Mouse (Mus musculus): ENCODE results near the gene Atp6v1a. TPM values are rescaled to one million over a fixed set of nuclear protein-coding genes. Genes with fewer than 3 reads are reported as not detected.

Atp6v1a gene
- polyA plus RNA-seq, 1 experiment from 2014 or later = 47.0 TPM

DNA sequence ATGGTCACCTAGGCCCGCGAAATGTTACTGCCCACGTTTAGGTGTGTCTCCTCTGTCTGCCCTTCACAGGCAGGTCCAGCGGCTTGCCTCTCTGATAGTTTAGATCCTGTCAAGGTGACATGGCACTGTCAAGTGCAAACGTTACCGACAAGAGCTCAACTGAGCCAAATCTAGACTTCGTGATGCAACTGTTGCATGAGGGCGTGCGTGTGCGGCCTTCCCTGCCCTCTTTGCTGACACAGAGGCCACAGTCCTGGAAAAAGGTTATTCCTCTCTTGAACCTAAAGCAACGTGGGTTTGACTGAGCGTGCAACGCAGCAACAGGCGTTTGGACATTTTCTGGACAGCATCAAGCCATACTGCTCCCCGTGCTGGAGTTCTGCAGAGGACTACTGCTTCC is 78.2 kb downstream of the Atp6v1a start:
- DNase-seq (ENCODE audit: low spot score) = no peak

DNA sequence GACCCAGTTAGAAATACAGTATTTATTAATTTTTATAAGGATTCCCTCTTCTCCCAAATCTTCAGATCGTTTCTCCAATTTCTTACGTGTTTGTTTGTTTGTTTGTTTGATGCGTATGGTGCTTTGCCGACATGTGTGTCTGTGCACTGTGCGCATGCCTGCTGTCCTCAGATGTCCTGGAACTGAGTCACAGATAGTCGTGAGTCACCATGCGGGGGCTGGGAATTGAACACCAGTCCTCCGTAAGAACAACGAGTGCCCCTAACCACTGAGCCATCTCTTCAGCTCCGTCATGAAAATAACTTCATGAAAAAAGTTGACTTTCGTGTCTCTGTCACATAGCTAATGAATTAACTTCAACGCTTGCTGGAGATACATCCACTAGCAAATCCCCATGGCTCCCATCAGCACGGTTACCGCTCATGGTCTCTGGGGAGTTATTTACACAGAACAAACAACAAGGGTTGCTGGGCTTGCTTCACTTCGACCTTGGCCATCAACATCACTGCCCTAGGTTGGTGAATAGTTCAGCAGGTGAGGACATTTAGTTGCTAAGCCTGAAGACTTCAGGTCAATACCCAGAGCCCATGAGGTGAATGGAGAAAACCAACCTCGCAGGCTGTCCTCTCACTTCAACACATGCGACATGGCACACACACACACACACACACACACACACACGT is 78.8 kb downstream of the Atp6v1a start:
- DNase-seq (ENCODE audit: low spot score) = no peak

DNA sequence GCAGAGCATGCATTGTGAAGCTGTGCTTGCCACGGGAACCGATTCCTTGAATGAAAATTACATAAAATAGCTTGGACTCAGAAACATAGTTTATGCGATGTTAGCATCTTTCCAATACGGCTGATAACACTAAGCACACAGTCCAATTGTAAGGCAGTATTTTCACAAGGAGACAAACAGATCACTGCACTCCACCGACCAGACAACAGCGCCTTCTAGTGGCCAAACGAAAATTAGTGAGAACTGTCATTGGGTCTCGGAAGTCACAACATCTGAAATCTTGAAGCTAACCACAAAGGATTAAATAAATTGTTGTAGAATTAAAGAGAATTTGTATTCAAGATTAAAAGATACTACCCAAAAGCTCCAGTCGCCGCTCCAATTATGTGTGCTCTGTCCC is 80.8 kb downstream of the Atp6v1a start:
- DNase-seq (ENCODE audit: low spot score) = peak; percentile 84

DNA sequence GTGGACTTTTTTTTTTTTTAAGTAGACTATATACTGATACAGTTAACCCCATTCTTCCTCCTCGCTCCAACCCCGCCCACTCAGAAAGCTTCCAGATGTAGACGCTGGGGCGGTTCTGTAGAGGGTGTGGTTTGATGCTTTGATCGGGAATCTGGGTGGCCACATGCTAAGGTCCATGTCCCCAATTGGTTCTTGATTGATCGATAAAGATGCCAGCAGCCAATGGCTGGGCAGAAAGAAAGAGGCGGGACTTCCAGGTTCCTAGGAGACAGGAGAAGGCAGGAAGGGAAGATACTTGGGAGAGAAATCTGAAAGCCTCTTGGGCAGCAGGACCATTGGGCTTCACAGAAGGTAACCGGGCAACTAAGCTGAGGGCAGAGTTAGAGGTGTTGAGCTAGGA is 83.7 kb downstream of the Atp6v1a start:
- no peak for DNase-seq (ENCODE audit: low spot score)

DNA sequence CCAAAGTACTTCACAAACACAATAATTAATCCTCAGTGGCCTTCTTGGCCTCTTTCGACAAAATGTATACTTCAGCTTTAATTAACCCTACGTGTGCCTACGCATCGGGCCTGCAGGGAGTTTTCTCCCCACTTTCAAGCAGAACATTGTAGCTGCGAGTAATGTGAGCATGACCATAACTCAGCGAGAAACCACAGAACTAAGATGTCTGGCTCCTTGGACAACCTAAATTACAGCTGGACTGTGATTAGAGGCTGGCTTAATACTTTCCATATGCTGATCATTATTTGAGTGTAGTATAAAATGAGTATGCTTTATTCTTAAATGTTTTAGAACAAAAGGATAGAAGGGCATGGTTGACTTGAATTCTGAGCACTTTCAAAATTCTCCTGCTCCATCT is 86.2 kb downstream of the Atp6v1a start:
- no peak for DNase-seq (ENCODE audit: low spot score)

DNA sequence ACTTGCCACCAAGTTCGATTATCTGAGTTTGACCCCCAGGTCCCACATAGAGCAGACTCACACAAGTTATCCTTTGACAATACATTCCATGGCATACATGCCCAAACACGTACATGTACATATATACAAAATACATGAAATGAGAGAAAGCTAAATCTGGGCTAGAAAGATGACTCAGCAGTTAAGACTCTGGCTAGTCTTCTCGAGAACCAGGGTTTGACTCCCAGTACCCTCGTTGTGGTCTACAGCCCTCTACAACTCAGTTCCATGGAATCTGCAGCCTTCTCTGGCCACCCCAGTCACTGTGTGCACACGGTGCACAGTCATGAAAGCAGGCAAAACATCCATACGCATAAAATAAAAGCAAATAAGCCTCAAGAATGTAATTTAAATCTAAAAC is 87.1 kb downstream of the Atp6v1a start:
- no peak for DNase-seq (ENCODE audit: low spot score)

DNA sequence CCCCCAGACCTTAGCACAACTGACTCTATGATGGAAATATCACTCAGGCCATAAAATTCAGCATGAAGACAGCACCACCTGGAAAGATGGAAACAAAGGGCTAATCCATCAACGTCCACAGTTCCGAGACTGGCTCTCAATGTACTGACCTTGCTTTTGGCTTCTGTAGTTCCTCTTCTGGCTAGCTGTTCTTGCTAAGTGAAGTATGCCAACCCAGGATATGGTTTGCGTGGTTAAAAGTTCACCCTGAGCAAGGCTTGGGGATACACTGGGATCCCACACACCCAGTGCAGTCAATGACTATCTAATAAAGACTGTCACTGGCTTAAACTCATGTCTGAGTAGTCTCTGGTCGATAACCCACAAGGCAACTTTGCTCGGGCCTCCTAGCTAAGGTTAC is 89.4 kb downstream of the Atp6v1a start:
- DNase-seq (ENCODE audit: low spot score) = no peak

DNA sequence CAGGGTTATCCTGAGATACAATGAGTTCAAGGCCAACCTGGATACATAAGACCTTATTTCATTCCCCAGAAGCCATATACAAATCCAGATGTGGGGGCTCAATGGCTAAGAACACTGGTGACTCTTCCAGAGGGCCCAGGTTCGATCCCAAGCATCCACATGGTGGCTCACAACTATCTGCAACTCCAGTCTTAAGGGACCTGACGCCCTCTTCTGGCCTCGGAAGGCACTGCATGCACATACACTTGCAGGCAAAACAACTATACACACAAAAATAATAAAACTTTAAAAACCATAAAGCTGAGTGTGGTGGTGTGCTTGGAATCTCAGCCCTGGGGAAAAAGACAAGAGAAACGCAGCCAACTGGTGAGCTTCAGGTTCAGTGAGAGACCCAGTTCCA is 100.4 kb downstream of the Atp6v1a start:
- no peak for DNase-seq (ENCODE audit: low spot score)

Other genes starting within 250 kb of the Atp6v1a start
- gene Ccdc191, start 249.9 kb downstream of the Atp6v1a start, polyA plus RNA-seq (2015; fragmentation: Nextera tagmentation; extraction: Ambion mirVana) = 5.4 and 6.5 TPM in 2 replicates
- gene Qtrt2, start 212.9 kb downstream of the Atp6v1a start, polyA plus RNA-seq (2015; fragmentation: Nextera tagmentation; extraction: Ambion mirVana) = 15.3 and 16.0 TPM in 2 replicates
- 1.7 and 2.8 TPM in 2 replicates for gene Zdhhc23, start 159.9 kb downstream of the Atp6v1a start, polyA plus RNA-seq (2015; fragmentation: Nextera tagmentation; extraction: Ambion mirVana)
- gene Gramd1c, start 76.4 kb downstream of the Atp6v1a start, polyA plus RNA-seq (2015; fragmentation: Nextera tagmentation; extraction: Ambion mirVana) = 2.7 and 3.2 TPM in 2 replicates
- gene Naa50, start 125 bp upstream of the Atp6v1a start, polyA plus RNA-seq (2015; fragmentation: Nextera tagmentation; extraction: Ambion mirVana) = 87.4 and 89.4 TPM in 2 replicates
- 2.6 and 2.9 TPM in 2 replicates for gene Usf3, start 33.5 kb upstream of the Atp6v1a start, polyA plus RNA-seq (2015; fragmentation: Nextera tagmentation; extraction: Ambion mirVana)
- gene Sidt1, start 193.5 kb upstream of the Atp6v1a start, polyA plus RNA-seq (2015; fragmentation: Nextera tagmentation; extraction: Ambion mirVana) = 2.9 and 3.6 TPM in 2 replicates
- gene Spice1, start 207.4 kb upstream of the Atp6v1a start, polyA plus RNA-seq (2015; fragmentation: Nextera tagmentation; extraction: Ambion mirVana) = 16.5 and 16.9 TPM in 2 replicates